Mouse (Mus musculus) CH12.LX (cell line): ENCODE measurements at regions not wholly inside any gene's neighbourhood (a gene's known extent, or its start where the extent isn't known, plus 50 kb on each side); places are given as distances from the start of the nearest gene placed in this dataset.

Experiments used
- DNase-seq: peaks from one replicate; pipeline ENCODE4 v3.0.0-alpha.2; 2013; ENCODE audit errors: extremely low read depth
- H3K27ac ChIP-seq: 2 replicates; pipeline ENCODE4 v1.5.1; 2012; ENCODE audit warnings: low read depth, mild to moderate bottlenecking, control low read depth, moderate library complexity; ENCODE audit not compliant: insufficient read depth
- H3K27me3 ChIP-seq: replicated peaks from 2 replicates; pipeline ENCODE3; 2012; ENCODE audit warnings: inconsistent platforms
- H3K36me3 ChIP-seq, 2 experiments: replicated peaks in 1 of 2; 2 replicates each; pipeline versions ENCODE3 to v1.6.1; 2012; ENCODE audit warnings: inconsistent platforms in 1 of 2, low read length in 1 of 2, mild to moderate bottlenecking in 1 of 2, mixed read lengths in 1 of 2, moderate library complexity in 1 of 2; ENCODE audit not compliant: control insufficient read depth in 1 of 2, insufficient read depth in 1 of 2
- H3K4me1 ChIP-seq, 2 experiments: 2 replicates each; pipeline ENCODE4 v1.6.1; 2012; ENCODE audit warnings: inconsistent platforms in 1 of 2, moderate library complexity in 1 of 2; ENCODE audit not compliant: insufficient read depth in 2 of 2, control insufficient read depth in 1 of 2
- H3K4me2 ChIP-seq: 2 replicates; pipeline ENCODE4 v1.6.1; 2012; ENCODE audit warnings: low read depth, mild to moderate bottlenecking, control low read depth; ENCODE audit not compliant: poor library complexity, insufficient read depth, severe bottlenecking
- H3K4me3 ChIP-seq, 3 experiments: fragments of 150-350 bp in 1 of 3; sonication (generic) in 1 of 3; replicated peaks in 1 of 3; 2 replicates each; pipeline versions ENCODE3 to v1.5.1; 2011 to 2012; ENCODE audit warnings: low read depth in 2 of 3, low read length in 2 of 3, mild to moderate bottlenecking in 2 of 3, moderate library complexity in 2 of 3, control low read depth in 1 of 3, improper control_type of control experiment in 1 of 3, inconsistent platforms in 1 of 3, mixed read lengths in 1 of 3; ENCODE audit not compliant: poor library complexity in 1 of 3
- H3K79me2 ChIP-seq: replicated peaks from 2 replicates; pipeline ENCODE4 v1.6.1; 2012; ENCODE audit warnings: mild to moderate bottlenecking, moderate library complexity; ENCODE audit not compliant: control insufficient read depth, poor library complexity, insufficient read depth, severe bottlenecking; ENCODE audit errors: extremely low read depth
- H3K9ac ChIP-seq: 2 replicates; pipeline ENCODE4 v1.6.1; 2012; ENCODE audit warnings: low read depth, mild to moderate bottlenecking, control low read depth, moderate library complexity; ENCODE audit not compliant: insufficient read depth
- H3K9me3 ChIP-seq: replicated peaks from 2 replicates; pipeline ENCODE3; 2012; ENCODE audit warnings: low read length, inconsistent platforms, mixed read lengths
- BHLHE40 ChIP-seq: IDR thresholded peaks from 2 replicates; pipeline ENCODE4 v1.6.1; 2011; ENCODE audit warnings: mild to moderate bottlenecking, low read depth, low read length, improper control_type of control experiment
- CTCF ChIP-seq, 2 experiments: IDR thresholded peaks in 1 of 2; conservative IDR thresholded peaks in 1 of 2; 2 replicates each; pipeline ENCODE4 v1.5.1; 2011 to 2012; ENCODE audit warnings: low read depth in 2 of 2, low read length in 2 of 2, improper control_type of control experiment in 1 of 2, inconsistent platforms in 1 of 2, mild to moderate bottlenecking in 1 of 2, moderate library complexity in 1 of 2
- ELF1 ChIP-seq: IDR thresholded peaks from 2 replicates; pipeline ENCODE4 v1.6.1; 2014; ENCODE audit warnings: low read depth, mild to moderate bottlenecking, inconsistent platforms, low read length, improper control_type of control experiment
- ETS1 ChIP-seq: conservative IDR thresholded peaks from 2 replicates; pipeline ENCODE4 v1.6.1; 2012; ENCODE audit warnings: low read depth, mild to moderate bottlenecking, inconsistent platforms, low read length, improper control_type of control experiment, moderate library complexity
- MAFK ChIP-seq: IDR thresholded peaks from 2 replicates; pipeline ENCODE4 v1.6.1; 2011; ENCODE audit warnings: low read length, improper control_type of control experiment; ENCODE audit not compliant: insufficient replicate concordance
- MAZ ChIP-seq: IDR thresholded peaks from 2 replicates; pipeline ENCODE4 v1.6.1; 2012; ENCODE audit warnings: low read depth, mild to moderate bottlenecking, inconsistent platforms, low read length, improper control_type of control experiment, moderate library complexity
- MEF2A ChIP-seq: IDR thresholded peaks from 2 replicates; pipeline ENCODE4 v1.6.1; 2014; ENCODE audit warnings: low read depth, mild to moderate bottlenecking, inconsistent platforms, low read length, improper control_type of control experiment, borderline replicate concordance
- POLR2A ChIP-seq: IDR thresholded peaks from 2 replicates; pipeline ENCODE4 v1.6.1; 2011; ENCODE audit warnings: low read depth, mild to moderate bottlenecking, improper control_type of control experiment, low read length
- POLR2AphosphoS2 ChIP-seq: IDR thresholded peaks from 2 replicates; pipeline ENCODE4 v1.6.1; 2011; ENCODE audit warnings: low read depth, low read length, improper control_type of control experiment
- TCF12 ChIP-seq: IDR thresholded peaks from 2 replicates; pipeline ENCODE4 v1.6.1; 2014; ENCODE audit warnings: low read depth, mild to moderate bottlenecking, inconsistent platforms, low read length, improper control_type of control experiment
- USF1 ChIP-seq: IDR thresholded peaks from 2 replicates; pipeline ENCODE4 v1.6.1; 2014; ENCODE audit warnings: low read depth, mild to moderate bottlenecking, inconsistent platforms, low read length, improper control_type of control experiment
- ZC3H11A ChIP-seq: IDR thresholded peaks from 2 replicates; pipeline ENCODE4 v1.6.1; 2012; ENCODE audit warnings: low read depth, mild to moderate bottlenecking, inconsistent platforms, low read length, improper control_type of control experiment
- dilution Hi-C: fragments of 300-500 bp; cut with MboI; formaldehyde crosslinking; loops from 2 replicates; pipeline ENCODE4 v1.14.3; 2020; ENCODE audit warnings: low sequenced_read_pairs; ENCODE audit not compliant: extremely low pct_unique_long_range_greater_than_20kb, extremely low pct_ligation_motif_present
- in situ Hi-C: fragments of 300-500 bp; cut with MboI; formaldehyde crosslinking; loops from 3 replicates; pipeline ENCODE4 v1.14.3; 2019; ENCODE audit warnings: low sequenced_read_pairs, low pct_ligation_motif_present, low pct_unique_long_range_greater_than_20kb, mixed read lengths

- peaks cover 0 to 4% of the 10 kb centered on the region in 2 experiments; a peak in 1 of 4 replicates for H3K4me1 ChIP-seq
- no peak overlapping the region for H3K27ac ChIP-seq
- H3K27me3 ChIP-seq = no peaks in the 10 kb centered on the region
- no peak overlapping the region for H3K4me2 ChIP-seq
- DNase-seq = no peak
- H3K79me2 ChIP-seq = no peaks in the 10 kb centered on the region
- dilution Hi-C loops = no loop called here
- H3K9me3 ChIP-seq = no peaks in the 10 kb centered on the region
- no peak overlapping the region for H3K9ac ChIP-seq
- no peak for TF ChIP-seq TCF12
- TF ChIP-seq POLR2AphosphoS2 = no peak
- no peak for TF ChIP-seq POLR2A
- TF ChIP-seq MAZ = no peak
- TF ChIP-seq USF1 = no peak
- no peak for TF ChIP-seq ETS1
- no peak for TF ChIP-seq ZC3H11A
- no peak for TF ChIP-seq MAFK
- no peak for TF ChIP-seq ELF1
- TF ChIP-seq BHLHE40 = no peak
- no peak for TF ChIP-seq CTCF (conservative IDR thresholded peaks at IDR 0.05 in 1 of 2, IDR thresholded peaks at IDR 0.05 in 1 of 2; ENCODE audit: low read depth in 2 of 2, low read length in 2 of 2)
- no peak for TF ChIP-seq MEF2A
- TF ChIP-seq, all 38 proteins: peak for 0
- Histone ChIP-seq H3K36me3 (no peaks in the 10 kb centered on the region), H3K4me3 (no peak overlapping the region)
- in situ Hi-C loops = no loop called here
Measured at GRCm38 (mm10) chr13:84068365-84068764, 153.7 kb upstream of the Tmem161b start.
